Mouse (Mus musculus) forebrain, embryonic 16.5 days (tissue): Measurements from ENCODE around the gene Dpp9. TPM values are rescaled to one million over a fixed set of nuclear protein-coding genes. Genes with fewer than 3 reads are reported as not detected.

Experiments
- ATAC-seq: fragments of 200-750 bp; cut with Nextera tagmentation; 2 replicates; pipeline ENCODE4 v1.8.0; 2017; ENCODE audit warnings: mild to moderate bottlenecking, moderate library complexity
- H3K27ac ChIP-seq: fragments of 300-500 bp; sonication (generic); 2 replicates; pipeline ENCODE4 v1.5.1; 2014; ENCODE audit warnings: low read length, control low read depth
- H3K27me3 ChIP-seq: fragments of 300-500 bp; sonication (generic); replicated peaks from 2 replicates; pipeline ENCODE4 v1.6.1; 2014; ENCODE audit warnings: low read length; ENCODE audit not compliant: control insufficient read depth, insufficient read depth
- H3K36me3 ChIP-seq: fragments of 300-500 bp; sonication (generic); 2 replicates; pipeline ENCODE4 v1.6.1; 2014; ENCODE audit not compliant: control insufficient read depth, insufficient read depth
- H3K4me1 ChIP-seq: fragments of 300-500 bp; sonication (generic); replicated peaks from 2 replicates; pipeline ENCODE4 v1.6.1; 2014; ENCODE audit warnings: low read length; ENCODE audit not compliant: control insufficient read depth, insufficient read depth
- H3K4me2 ChIP-seq: fragments of 300-500 bp; sonication (generic); 2 replicates; pipeline ENCODE4 v1.6.1; 2014; ENCODE audit warnings: mild to moderate bottlenecking, low read length, control low read depth
- H3K4me3 ChIP-seq: fragments of 300-500 bp; sonication (generic); replicated peaks from 2 replicates; pipeline ENCODE4 v1.5.1; 2014; ENCODE audit warnings: mild to moderate bottlenecking, low read length, control low read depth
- H3K9ac ChIP-seq: fragments of 300-500 bp; sonication (generic); replicated peaks from 2 replicates; pipeline ENCODE4 v1.6.1; 2014; ENCODE audit warnings: low read depth, low read length, control low read depth
- H3K9me3 ChIP-seq: fragments of 300-500 bp; sonication (generic); 2 replicates; pipeline ENCODE4 v1.6.1; 2016; ENCODE audit warnings: low read length; ENCODE audit not compliant: control insufficient read depth
- WGBS: fragments of 180-500 bp; shearing (Covaris S2); extraction: QIAGEN DNeasy Blood & Tissue Kit; methylation state at CpG from one replicate; pipeline ENCODE4 v1.1.7; 2014; 5-methylcytosine and 5-hydroxymethylcytosine counted together
- polyA plus RNA-seq: library from polyadenylated mRNA; unstranded; fragments of >200 nt; fragmentation: Nextera tagmentation; extraction: Ambion mirVana; gene quantifications from 2 replicates; pipeline ENCODE4 v1.2.1, GENCODE M21; 2015

Gene Dpp9
- polyA plus RNA-seq, 1 experiment from 2014 or later = 32.3 TPM

GRCm38 (mm10) chr17:56175416-56175815, 43.3 kb downstream of the Dpp9 start:
- no peak overlapping the region for H3K4me2 ChIP-seq
- H3K36me3 ChIP-seq = peaks cover 23% of the 10 kb centered on the region
- 0 out of 2 replicates have a peak, but pooled peaks cover 5% of the 10 kb centered on the region for H3K4me1 ChIP-seq
- ATAC-seq = no peak
- WGBS = 94% methylated on average over 3 of the region's 3 CpGs
- H3K4me3 ChIP-seq = no peak overlapping the region
- H3K27ac ChIP-seq = no peak overlapping the region
- no peaks in the 10 kb centered on the region for H3K27me3 ChIP-seq
- no peaks in the 10 kb centered on the region for H3K9me3 ChIP-seq
- H3K9ac ChIP-seq = no peak overlapping the region

GRCm38 (mm10) chr17:56173401-56174046, 45.2 kb downstream of the Dpp9 start:
- WGBS = 64% methylated on average over 10 of the region's 10 CpGs

GRCm38 (mm10) chr17:56171881-56172280, 46.8 kb downstream of the Dpp9 start:
- peaks cover 6% of the 10 kb centered on the region; the same call in 1 of the 2 replicates for H3K36me3 ChIP-seq

More at GRCm38 (mm10) chr17:56173401-56174046, 45.2 kb downstream of the Dpp9 start:
- no peak for ATAC-seq
- Histone ChIP-seq H3K4me1 (0 out of 2 replicates have a peak, but pooled peaks cover 5% of the 10 kb centered on the region), H3K27ac (no peak overlapping the region), H3K9ac (no peak overlapping the region), H3K4me2 (no peak overlapping the region), H3K9me3 (no peaks in the 10 kb centered on the region), H3K27me3 (no peaks in the 10 kb centered on the region), H3K36me3 (peaks cover 16% of the 10 kb centered on the region), H3K4me3 (no peak overlapping the region)

GRCm38 (mm10) chr17:56171456-56171855, 47.2 kb downstream of the Dpp9 start:
- H3K4me1 ChIP-seq = 0 out of 2 replicates have a peak, but pooled peaks cover 5% of the 10 kb centered on the region
- no peaks in the 10 kb centered on the region for H3K9me3 ChIP-seq
- H3K27me3 ChIP-seq = no peaks in the 10 kb centered on the region
- 0 out of 2 replicates have a peak, but pooled peaks cover 4% of the 10 kb centered on the region for H3K36me3 ChIP-seq
- no peak overlapping the region for H3K4me3 ChIP-seq
- no peak overlapping the region for H3K9ac ChIP-seq
- no peak overlapping the region for H3K4me2 ChIP-seq
- WGBS = 80% methylated on average over 9 of the region's 9 CpGs
- no peak overlapping the region for H3K27ac ChIP-seq
- no peak for ATAC-seq

More at GRCm38 (mm10) chr17:56171881-56172280, 46.8 kb downstream of the Dpp9 start:
- no peaks in the 10 kb centered on the region for H3K27me3 ChIP-seq
- 95% methylated on average over 17 of the region's 17 CpGs for WGBS
- H3K4me2 ChIP-seq = no peak overlapping the region
- no peak overlapping the region for H3K9ac ChIP-seq
- H3K4me3 ChIP-seq = no peak overlapping the region
- H3K27ac ChIP-seq = no peak overlapping the region
- H3K4me1 ChIP-seq = 0 out of 2 replicates have a peak, but pooled peaks cover 5% of the 10 kb centered on the region
- ATAC-seq = no peak
- H3K9me3 ChIP-seq = no peaks in the 10 kb centered on the region

GRCm38 (mm10) chr17:56170636-56171035, 48.1 kb downstream of the Dpp9 start:
- Histone ChIP-seq H3K4me2 (no peak overlapping the region), H3K4me1 (0 out of 2 replicates have a peak, but pooled peaks cover 5% of the 10 kb centered on the region), H3K9me3 (no peaks in the 10 kb centered on the region), H3K4me3 (no peak overlapping the region), H3K27ac (no peak overlapping the region), H3K36me3 (no peaks in the 10 kb centered on the region), H3K9ac (no peak overlapping the region), H3K27me3 (no peaks in the 10 kb centered on the region)
- 11% methylated on average over 10 of the region's 10 CpGs for WGBS
- ATAC-seq = 0 out of 2 replicates have a peak, but pooled peaks have one; percentile 4

- no peak for ATAC-seq
- no peak overlapping the region for H3K4me2 ChIP-seq
- H3K27me3 ChIP-seq = no peaks in the 10 kb centered on the region
- no peak overlapping the region for H3K9ac ChIP-seq
- H3K36me3 ChIP-seq = no peaks in the 10 kb centered on the region
- H3K4me1 ChIP-seq = 0 out of 2 replicates have a peak, but pooled peaks cover 5% of the 10 kb centered on the region
- no peak overlapping the region for H3K4me3 ChIP-seq
- no peak overlapping the region for H3K27ac ChIP-seq
- no peaks in the 10 kb centered on the region for H3K9me3 ChIP-seq
- 70% methylated on average over 6 of the region's 6 CpGs for WGBS
Measured at GRCm38 (mm10) chr17:56169830-56170229, 48.9 kb downstream of the Dpp9 start.

GRCm38 (mm10) chr17:56165671-56166070, 53.0 kb downstream of the Dpp9 start:
- Histone ChIP-seq H3K4me1 (peaks cover 16% of the 10 kb centered on the region), H3K9me3 (no peaks in the 10 kb centered on the region), H3K4me3 (no peak overlapping the region), H3K36me3 (no peaks in the 10 kb centered on the region), H3K4me2 (no peak overlapping the region), H3K9ac (no peak overlapping the region), H3K27ac (no peak overlapping the region), H3K27me3 (no peaks in the 10 kb centered on the region)
- ATAC-seq = no peak
- 61% methylated on average over 11 of the region's 11 CpGs for WGBS

- Histone ChIP-seq H3K9ac (no peak overlapping the region), H3K27ac (no peak overlapping the region), H3K4me1 (peaks cover 14% of the 10 kb centered on the region), H3K4me3 (no peak overlapping the region), H3K27me3 (no peaks in the 10 kb centered on the region), H3K36me3 (no peaks in the 10 kb centered on the region), H3K9me3 (no peaks in the 10 kb centered on the region), H3K4me2 (no peak overlapping the region)
- ATAC-seq = no peak
- WGBS = 68% methylated on average over 3 of the region's 3 CpGs
Measured at GRCm38 (mm10) chr17:56164510-56164909, 54.2 kb downstream of the Dpp9 start.

GRCm38 (mm10) chr17:56163523-56164102, 55.1 kb downstream of the Dpp9 start:
- H3K27ac ChIP-seq = no peak overlapping the region
- H3K4me2 ChIP-seq = no peak overlapping the region
- no peak overlapping the region for H3K9ac ChIP-seq
- H3K36me3 ChIP-seq = no peaks in the 10 kb centered on the region
- ATAC-seq = no peak
- 82% methylated on average over 6 of the region's 6 CpGs for WGBS
- no peaks in the 10 kb centered on the region for H3K27me3 ChIP-seq
- peaks cover 14% of the 10 kb centered on the region for H3K4me1 ChIP-seq
- H3K4me3 ChIP-seq = no peak overlapping the region
- H3K9me3 ChIP-seq = no peaks in the 10 kb centered on the region
